Mouse (Mus musculus) midbrain, embryonic 11.5 days (tissue): ENCODE data around the gene Armt1. TPM values are rescaled to one million over a fixed set of nuclear protein-coding genes. Genes with fewer than 3 reads are reported as not detected.
A peak's percentile ranks its signal among the peaks of the same experiment; 100 is the strongest.

Experiments used
- ATAC-seq: fragments of 200-750 bp; cut with Nextera tagmentation; 2 replicates; pipeline ENCODE4 v1.8.0; 2017; ENCODE audit warnings: moderate TSS enrichment, moderate library complexity; ENCODE audit not compliant: low FRiP score
- DNase-seq: peaks from one replicate; pipeline ENCODE4 v3.0.0; 2015; ENCODE audit warnings: low spot score; ENCODE audit errors: missing footprints
- H3K27ac ChIP-seq: fragments of 300-500 bp; sonication (generic); 2 replicates; pipeline ENCODE4 v1.5.1; 2014; ENCODE audit warnings: low read depth, low read length
- H3K27me3 ChIP-seq: fragments of 300-500 bp; sonication (generic); 2 replicates; pipeline ENCODE4 v1.6.1; 2014; ENCODE audit warnings: mild to moderate bottlenecking, low read length, moderate library complexity, mixed read lengths; ENCODE audit not compliant: control insufficient read depth, insufficient read depth
- H3K36me3 ChIP-seq: fragments of 300-500 bp; sonication (generic); 2 replicates; pipeline ENCODE4 v1.6.1; 2014; ENCODE audit warnings: mild to moderate bottlenecking, low read length, moderate library complexity, mixed read lengths; ENCODE audit not compliant: control insufficient read depth, insufficient read depth
- H3K4me1 ChIP-seq: fragments of 300-500 bp; sonication (generic); 2 replicates; pipeline ENCODE4 v1.6.1; 2014; ENCODE audit warnings: low read length; ENCODE audit not compliant: control insufficient read depth, insufficient read depth
- H3K4me2 ChIP-seq: fragments of 300-500 bp; sonication (generic); 2 replicates; pipeline ENCODE4 v1.6.1; 2014; ENCODE audit warnings: mild to moderate bottlenecking, moderate library complexity
- H3K4me3 ChIP-seq: fragments of 300-500 bp; sonication (generic); 2 replicates; pipeline ENCODE4 v1.5.1; 2014; ENCODE audit warnings: low read depth, low read length
- H3K9ac ChIP-seq: fragments of 300-500 bp; sonication (generic); 2 replicates; pipeline ENCODE4 v1.6.1; 2014; ENCODE audit warnings: low read length
- H3K9me3 ChIP-seq: fragments of 300-500 bp; sonication (generic); 2 replicates; pipeline ENCODE4 v1.6.1; 2016; ENCODE audit warnings: low read length; ENCODE audit not compliant: control insufficient read depth
- WGBS: fragments of 180-500 bp; shearing (Covaris S2); extraction: QIAGEN DNeasy Blood & Tissue Kit; methylation state at CpG from one replicate; pipeline ENCODE4 v1.1.7; 2014; 5-methylcytosine and 5-hydroxymethylcytosine counted together
- polyA plus RNA-seq: library from polyadenylated mRNA; unstranded; fragments of >200 nt; fragmentation: Nextera tagmentation; extraction: Ambion mirVana; gene quantifications from 2 replicates; pipeline ENCODE4 v1.2.1, GENCODE M21; 2014

The Armt1 gene
- polyA plus RNA-seq, 1 experiment from 2014 or later = 27.7 TPM

- Histone ChIP-seq H3K4me3 (no peak overlapping the region), H3K9ac (no peak overlapping the region), H3K9me3 (no peaks in the 10 kb centered on the region), H3K27ac (no peak overlapping the region), H3K27me3 (no peaks in the 10 kb centered on the region), H3K4me2 (no peak overlapping the region), H3K36me3 (no peaks in the 10 kb centered on the region), H3K4me1 (no peaks in the 10 kb centered on the region)
- no peak for ATAC-seq
- 57% methylated on average over 2 of the region's 3 CpGs for WGBS
- DNase-seq = no peak
These were observed 59.0 kb downstream of the Armt1 start for GRCm38 (mm10) chr10:4491281-4491680.

- no peak for DNase-seq
- H3K9ac ChIP-seq = no peak overlapping the region
These were observed 59.8 kb downstream of the Armt1 start for GRCm38 (mm10) chr10:4492045-4492444.

GRCm38 (mm10) chr10:4492909-4493308 lies 60.6 kb downstream of the Armt1 start:
- Histone ChIP-seq H3K4me1 (no peaks in the 10 kb centered on the region), H3K9me3 (no peaks in the 10 kb centered on the region), H3K9ac (no peak overlapping the region), H3K4me3 (no peak overlapping the region), H3K36me3 (no peaks in the 10 kb centered on the region), H3K27me3 (no peaks in the 10 kb centered on the region), H3K4me2 (no peak overlapping the region), H3K27ac (no peak overlapping the region)
- DNase-seq = no peak
- WGBS = 8% methylated on average over 4 of the region's 4 CpGs
- ATAC-seq = no peak

More at GRCm38 (mm10) chr10:4492045-4492444, 59.8 kb downstream of the Armt1 start:
- no peak overlapping the region for H3K4me3 ChIP-seq
- no peak overlapping the region for H3K27ac ChIP-seq
- H3K36me3 ChIP-seq = no peaks in the 10 kb centered on the region
- H3K27me3 ChIP-seq = no peaks in the 10 kb centered on the region
- 41% methylated on average over 1 of the region's 1 CpGs for WGBS
- H3K9me3 ChIP-seq = no peaks in the 10 kb centered on the region
- H3K4me1 ChIP-seq = no peaks in the 10 kb centered on the region
- H3K4me2 ChIP-seq = no peak overlapping the region
- 0 out of 2 replicates have a peak, but pooled peaks have one; percentile 33 for ATAC-seq

- Histone ChIP-seq H3K9me3 (no peaks in the 10 kb centered on the region), H3K4me3 (no peak overlapping the region), H3K27me3 (no peaks in the 10 kb centered on the region), H3K27ac (no peak overlapping the region), H3K36me3 (no peaks in the 10 kb centered on the region), H3K4me2 (no peak overlapping the region), H3K9ac (no peak overlapping the region), H3K4me1 (no peaks in the 10 kb centered on the region)
- ATAC-seq = no peak
- DNase-seq = no peak
- 91% methylated on average over 8 of the region's 8 CpGs for WGBS
These were observed 71.0 kb downstream of the Armt1 start for GRCm38 (mm10) chr10:4503251-4503650.

Other genes starting within 250 kb of the Armt1 start
- 42.1 and 44.1 TPM in 2 replicates for gene Akap12, start 166.1 kb upstream of the Armt1 start, polyA plus RNA-seq
- 24.0 and 25.6 TPM in 2 replicates for gene Zbtb2, start 44.4 kb upstream of the Armt1 start, polyA plus RNA-seq
- gene Rmnd1, start 79 bp upstream of the Armt1 start, polyA plus RNA-seq = 46.7 and 50.7 TPM in 2 replicates
- gene Ccdc170, start 50.0 kb downstream of the Armt1 start, polyA plus RNA-seq = 0.10 and 0.11 TPM in 2 replicates
- 0.03 and 0.12 TPM in 2 replicates for gene Esr1, start 179.1 kb downstream of the Armt1 start, polyA plus RNA-seq